In the genomic region with DNA sequence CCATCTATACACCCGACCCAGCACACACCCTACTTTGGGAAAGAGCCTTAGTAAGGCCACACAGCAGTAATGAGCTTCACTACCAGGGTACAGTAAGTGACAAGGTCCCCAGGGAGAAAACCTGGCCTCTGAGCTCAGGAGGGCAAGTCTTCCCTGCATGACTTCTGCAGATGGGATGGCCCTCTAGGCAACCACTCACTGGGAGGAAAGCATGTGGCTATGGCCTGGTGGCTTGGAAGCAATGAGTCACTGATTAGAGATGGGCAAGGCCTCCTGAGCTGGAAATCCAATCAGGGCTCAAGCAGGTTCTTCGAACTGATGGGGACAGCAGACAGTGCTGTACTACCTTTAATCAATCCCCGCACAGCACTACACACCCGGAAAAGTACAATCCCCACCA, we compare ENCODE assay signal across 17 mouse cellular contexts. TPM values are rescaled to one million over a fixed set of nuclear protein-coding genes. Genes with fewer than 3 reads are reported as not detected.
DNase-seq lines count a peak whose midpoint lies in the region; ATAC-seq and TF ChIP-seq lines count a peak whose summit lies in the region.
"Had no signal": no experiment of that assay in that cellular context is flagged by ENCODE, and none has a peak within 500 bp of the region (broad histone marks: within the 10 kb centered on the region; RNA-seq: fewer than 3 reads in every experiment).

No protein-coding gene starts in this region.

- ATAC-seq in hindbrain, embryonic 13.5 days (ENCODE audit: low FRiP score), result no peak
- no peak for ATAC-seq in hindbrain, embryonic 16.5 days
- no peak for ATAC-seq in midbrain, embryonic 14.5 days (ENCODE audit: low FRiP score, low TSS enrichment)
- ATAC-seq in midbrain, postnatal 0 days (ENCODE audit: low FRiP score), result no peak
- ATAC-seq in limb, embryonic 15.5 days (ENCODE audit: insufficient number of reproducible peaks, low FRiP score, low TSS enrichment, low read depth), result no peak
- ATAC-seq: intestine, postnatal 0 days; liver, embryonic 12.5 days had no signal

- no peak for TF ChIP-seq CTCF in midbrain, postnatal 0 days (IDR thresholded peaks at IDR 0.05)

- H3K9me3 ChIP-seq in hindbrain, embryonic 13.5 days, result no peaks in the 10 kb centered on the region
- no peaks in the 10 kb centered on the region for H3K9me3 ChIP-seq in hindbrain, embryonic 16.5 days (ENCODE audit: control insufficient read depth, low read length)
- no peaks in the 10 kb centered on the region for H3K9me3 ChIP-seq in midbrain, embryonic 14.5 days (ENCODE audit: control insufficient read depth, low read length)
- H3K9me3 ChIP-seq in midbrain, postnatal 0 days (ENCODE audit: low read length), result no peaks in the 10 kb centered on the region
- H3K9me3 ChIP-seq in limb, embryonic 15.5 days, result no peaks in the 10 kb centered on the region
- H3K9me3 ChIP-seq: embryonic facial prominence, embryonic 12.5 days; liver, embryonic 12.5 days had no signal

- H3K36me3 ChIP-seq in hindbrain, embryonic 13.5 days, result peaks cover 70% of the 10 kb centered on the region
- H3K36me3 ChIP-seq in hindbrain, embryonic 16.5 days (ENCODE audit: control insufficient read depth, insufficient read depth, low read length), result peaks cover 30% of the 10 kb centered on the region
- H3K36me3 ChIP-seq in midbrain, embryonic 14.5 days (ENCODE audit: control insufficient read depth, insufficient read depth, low read length), result peaks cover 59% of the 10 kb centered on the region
- H3K36me3 ChIP-seq in midbrain, postnatal 0 days (ENCODE audit: insufficient read depth, low read length), result peaks cover 25% of the 10 kb centered on the region
- H3K36me3 ChIP-seq in limb, embryonic 15.5 days, result peaks cover 69% of the 10 kb centered on the region

- H3K4me1 ChIP-seq in hindbrain, embryonic 13.5 days (replicated peaks), result peaks cover 63% of the 10 kb centered on the region
- peaks cover 57% of the 10 kb centered on the region for H3K4me1 ChIP-seq in hindbrain, embryonic 16.5 days (ENCODE audit: control insufficient read depth, insufficient read depth, low read depth, low read length)
- H3K4me1 ChIP-seq in midbrain, embryonic 14.5 days (ENCODE audit: control insufficient read depth, insufficient read depth, low read length), result peaks cover 47% of the 10 kb centered on the region
- H3K4me1 ChIP-seq in midbrain, postnatal 0 days (ENCODE audit: insufficient read depth, low read length), result peaks cover 29% of the 10 kb centered on the region
- H3K4me1 ChIP-seq in limb, embryonic 15.5 days, result peaks cover 60% of the 10 kb centered on the region

- H3K27me3 ChIP-seq in hindbrain, embryonic 13.5 days, result no peaks in the 10 kb centered on the region
- H3K27me3 ChIP-seq in hindbrain, embryonic 16.5 days (replicated peaks; ENCODE audit: control insufficient read depth, insufficient read depth, low read length), result no peaks in the 10 kb centered on the region
- H3K27me3 ChIP-seq in midbrain, embryonic 14.5 days (ENCODE audit: control insufficient read depth, insufficient read depth, low read length), result no peaks in the 10 kb centered on the region
- H3K27me3 ChIP-seq in midbrain, postnatal 0 days (ENCODE audit: insufficient read depth, low read length), result no peaks in the 10 kb centered on the region
- no peaks in the 10 kb centered on the region for H3K27me3 ChIP-seq in limb, embryonic 15.5 days
- H3K27me3 ChIP-seq: embryonic facial prominence, embryonic 12.5 days; liver, embryonic 12.5 days had no signal

- H3K27ac ChIP-seq in hindbrain, embryonic 13.5 days, result no peak overlapping the region
- no peak overlapping the region for H3K27ac ChIP-seq in hindbrain, embryonic 16.5 days (ENCODE audit: low read depth, low read length)
- no peak overlapping the region for H3K27ac ChIP-seq in midbrain, embryonic 14.5 days (replicated peaks; ENCODE audit: low read depth, low read length)
- H3K27ac ChIP-seq in midbrain, postnatal 0 days (ENCODE audit: low read depth, low read length), result no peak overlapping the region
- H3K27ac ChIP-seq in limb, embryonic 15.5 days, result peak overlapping the region; percentile 11; the same call in 1 of the 2 replicates
- H3K27ac ChIP-seq: embryonic facial prominence, embryonic 12.5 days; left cerebral cortex, adult 2 months; liver, embryonic 12.5 days had no signal

- 83% methylated on average over 4 of the region's 4 CpGs for WGBS in hindbrain, embryonic 13.5 days
- 80% methylated on average over 4 of the region's 4 CpGs for WGBS in hindbrain, embryonic 16.5 days
- 82% methylated on average over 4 of the region's 4 CpGs for WGBS in midbrain, embryonic 14.5 days
- WGBS in midbrain, postnatal 0 days, result 92% methylated on average over 4 of the region's 4 CpGs
- WGBS in limb, embryonic 15.5 days, result 86% methylated on average over 4 of the region's 4 CpGs

- peak overlapping the region; percentile 53 for H3K9ac ChIP-seq in hindbrain, embryonic 13.5 days
- no peak overlapping the region for H3K9ac ChIP-seq in hindbrain, embryonic 16.5 days (ENCODE audit: low read depth, low read length)
- 0 out of 2 replicates have a peak overlapping the region, but pooled peaks have one; percentile 34 for H3K9ac ChIP-seq in midbrain, embryonic 14.5 days (replicated peaks; ENCODE audit: low read length)
- H3K9ac ChIP-seq in midbrain, postnatal 0 days (replicated peaks; ENCODE audit: low read length, poor library complexity, severe bottlenecking), result no peak overlapping the region
- no peak overlapping the region for H3K9ac ChIP-seq in limb, embryonic 15.5 days
- H3K9ac ChIP-seq: embryonic facial prominence, embryonic 12.5 days; liver, embryonic 12.5 days had no signal

- H3K4me2 ChIP-seq in hindbrain, embryonic 13.5 days, result peak overlapping the region; percentile 89
- H3K4me2 ChIP-seq in hindbrain, embryonic 16.5 days (ENCODE audit: low read length), result no peak overlapping the region
- no peak overlapping the region; the same call in 1 of the 2 replicates for H3K4me2 ChIP-seq in midbrain, embryonic 14.5 days (ENCODE audit: low read length)
- no peak overlapping the region for H3K4me2 ChIP-seq in midbrain, postnatal 0 days (ENCODE audit: low read depth, low read length, poor library complexity, severe bottlenecking)
- H3K4me2 ChIP-seq in limb, embryonic 15.5 days, result no peak overlapping the region
- H3K4me2 ChIP-seq: embryonic facial prominence, embryonic 12.5 days; heart, embryonic 11.5 days; liver, embryonic 12.5 days had no signal

- intact Hi-C loops in left cerebral cortex, postnatal 10 days (cut with DNase I), result no loop called here

- H3K4me3 ChIP-seq in hindbrain, embryonic 13.5 days, result no peak overlapping the region
- H3K4me3 ChIP-seq in hindbrain, embryonic 16.5 days (ENCODE audit: low read length), result no peak overlapping the region
- H3K4me3 ChIP-seq in midbrain, embryonic 14.5 days (replicated peaks; ENCODE audit: low read depth, low read length), result no peak overlapping the region
- H3K4me3 ChIP-seq in midbrain, postnatal 0 days (ENCODE audit: low read depth, low read length), result no peak overlapping the region
- H3K4me3 ChIP-seq in limb, embryonic 15.5 days, result no peak overlapping the region
- H3K4me3 ChIP-seq: embryonic facial prominence, embryonic 12.5 days; left cerebral cortex, adult 2 months; liver, embryonic 12.5 days; myocyte had no signal

- DNase-seq in cerebellum, adult 18-20 months, result peak; percentile 17 to 21
- DNase-seq in cerebellum, postnatal 36 days, result no peak
- no peak for DNase-seq in midbrain, embryonic 14.5 days
- DNase-seq in midbrain, postnatal 0 days (ENCODE audit: low spot score), result no peak
- no peak for DNase-seq in left cerebral cortex, postnatal 10 days (ENCODE audit: extremely low spot score in 1 of 2, low spot score in 2 of 2)
- DNase-seq: lung, postnatal 36 days; retina, postnatal 1 day; thymus, postnatal 36 days had no signal

RNA-seq across cellular contexts. Expression of a gene that starts 4.9 kb away (rescaled TPM):
- polyA plus RNA-seq in hindbrain, embryonic 13.5 days (2015; fragmentation: Nextera tagmentation; extraction: Ambion mirVana), result 89.9 and 92.1 TPM in 2 replicates
- 92.7 and 102 TPM in 2 replicates for polyA plus RNA-seq in hindbrain, embryonic 16.5 days (2015; fragmentation: Nextera tagmentation; extraction: Ambion mirVana)
- 57.3 and 68.7 TPM in 2 replicates for polyA plus RNA-seq in midbrain, embryonic 14.5 days (2014; fragmentation: Nextera tagmentation; extraction: Ambion mirVana)
- 104 and 116 TPM in 2 replicates for total RNA-seq in midbrain, postnatal 0 days (2014; rRNA removed)
- 80.7 and 85.6 TPM in 2 replicates for polyA plus RNA-seq in midbrain, postnatal 0 days (2015; fragmentation: Nextera tagmentation; extraction: Ambion mirVana)
- polyA plus RNA-seq in limb, embryonic 15.5 days (2015; fragmentation: Nextera tagmentation; extraction: Ambion mirVana), result 74.5 and 78.3 TPM in 2 replicates
- 10 to 100 TPM; 82.3 to 84.9 TPM for total RNA-seq in left cerebral cortex, postnatal 10 days (2021)

RNA-seq across cellular contexts. Expression of a gene that starts 8.2 kb away (rescaled TPM):
- 0.17 and 0.19 TPM in 2 replicates for polyA plus RNA-seq in hindbrain, embryonic 13.5 days (2015; fragmentation: Nextera tagmentation; extraction: Ambion mirVana)
- 0.13 and 0.30 TPM in 2 replicates for polyA plus RNA-seq in hindbrain, embryonic 16.5 days (2015; fragmentation: Nextera tagmentation; extraction: Ambion mirVana)
- 0.18 and 0.22 TPM in 2 replicates for polyA plus RNA-seq in midbrain, embryonic 14.5 days (2014; fragmentation: Nextera tagmentation; extraction: Ambion mirVana)
- not detected in 2 replicates for total RNA-seq in midbrain, postnatal 0 days (2014; rRNA removed)
- polyA plus RNA-seq in midbrain, postnatal 0 days (2015; fragmentation: Nextera tagmentation; extraction: Ambion mirVana), result 0.29 and 0.30 TPM in 2 replicates
- polyA plus RNA-seq in limb, embryonic 15.5 days (2015; fragmentation: Nextera tagmentation; extraction: Ambion mirVana), result 0.09 TPM in 1 of 2 replicates, not detected in the other
- total RNA-seq in left cerebral cortex, postnatal 10 days (2021), result not detected
- total RNA-seq: left cerebral cortex, adult 2 months had no signal
- polyA plus RNA-seq: heart, embryonic 11.5 days; intestine, postnatal 0 days; liver, embryonic 12.5 days had no signal

RNA-seq across cellular contexts. Expression of a gene that starts 17.0 kb away (rescaled TPM):
- 119 and 123 TPM in 2 replicates for polyA plus RNA-seq in hindbrain, embryonic 13.5 days (2015; fragmentation: Nextera tagmentation; extraction: Ambion mirVana)
- polyA plus RNA-seq in hindbrain, embryonic 16.5 days (2015; fragmentation: Nextera tagmentation; extraction: Ambion mirVana), result 112 and 118 TPM in 2 replicates
- polyA plus RNA-seq in midbrain, embryonic 14.5 days (2014; fragmentation: Nextera tagmentation; extraction: Ambion mirVana), result 87.7 and 99.6 TPM in 2 replicates
- total RNA-seq in midbrain, postnatal 0 days (2014; rRNA removed), result 60.5 and 65.6 TPM in 2 replicates
- polyA plus RNA-seq in midbrain, postnatal 0 days (2015; fragmentation: Nextera tagmentation; extraction: Ambion mirVana), result 138 and 142 TPM in 2 replicates
- polyA plus RNA-seq in limb, embryonic 15.5 days (2015; fragmentation: Nextera tagmentation; extraction: Ambion mirVana), result 70.5 and 73.3 TPM in 2 replicates
- total RNA-seq in left cerebral cortex, postnatal 10 days (2021), result 10 to 100 TPM; 85.4 to 89.5 TPM

RNA-seq across cellular contexts. Expression of a gene that starts 19.1 kb away (rescaled TPM):
- polyA plus RNA-seq in hindbrain, embryonic 13.5 days (2015; fragmentation: Nextera tagmentation; extraction: Ambion mirVana), result 1.2 TPM in 1 of 2 replicates, not detected in the other
- polyA plus RNA-seq in hindbrain, embryonic 16.5 days (2015; fragmentation: Nextera tagmentation; extraction: Ambion mirVana), result not detected in 2 replicates
- not detected in 2 replicates for polyA plus RNA-seq in midbrain, embryonic 14.5 days (2014; fragmentation: Nextera tagmentation; extraction: Ambion mirVana)
- 2.0 TPM in 1 of 2 replicates, not detected in the other for total RNA-seq in midbrain, postnatal 0 days (2014; rRNA removed)
- not detected in 2 replicates for polyA plus RNA-seq in midbrain, postnatal 0 days (2015; fragmentation: Nextera tagmentation; extraction: Ambion mirVana)
- 0.90 and 1.2 TPM in 2 replicates for polyA plus RNA-seq in limb, embryonic 15.5 days (2015; fragmentation: Nextera tagmentation; extraction: Ambion mirVana)
- not detected for total RNA-seq in left cerebral cortex, postnatal 10 days (2021)
- total RNA-seq: left cerebral cortex, adult 2 months had no signal
- polyA plus RNA-seq: intestine, postnatal 0 days; liver, embryonic 12.5 days; myocyte had no signal

RNA-seq across cellular contexts. Expression of a gene that starts 19.2 kb away (rescaled TPM):
- 10.8 and 11.3 TPM in 2 replicates for polyA plus RNA-seq in hindbrain, embryonic 13.5 days (2015; fragmentation: Nextera tagmentation; extraction: Ambion mirVana)
- polyA plus RNA-seq in hindbrain, embryonic 16.5 days (2015; fragmentation: Nextera tagmentation; extraction: Ambion mirVana), result 30.3 and 40.5 TPM in 2 replicates
- 6.8 and 8.1 TPM in 2 replicates for polyA plus RNA-seq in midbrain, embryonic 14.5 days (2014; fragmentation: Nextera tagmentation; extraction: Ambion mirVana)
- total RNA-seq in midbrain, postnatal 0 days (2014; rRNA removed), result 4.3 and 20.6 TPM in 2 replicates
- 17.6 and 20.4 TPM in 2 replicates for polyA plus RNA-seq in midbrain, postnatal 0 days (2015; fragmentation: Nextera tagmentation; extraction: Ambion mirVana)
- 127 and 146 TPM in 2 replicates for polyA plus RNA-seq in limb, embryonic 15.5 days (2015; fragmentation: Nextera tagmentation; extraction: Ambion mirVana)
- total RNA-seq in left cerebral cortex, postnatal 10 days (2021), result 1 to 10 TPM; 1.5 to 3.2 TPM
- polyA plus RNA-seq: intestine, postnatal 0 days had no signal

Comparison
In these comparisons a context has a peak if more than half of its experiments do, and no peak if none do; other contexts are left out.
1. DNase-seq: peak in cerebellum, adult 18-20 months (2 of 2); none in cerebellum, postnatal 36 days (0 of 2), midbrain, embryonic 14.5 days (single experiment), midbrain, postnatal 0 days (single experiment) and left cerebral cortex, postnatal 10 days (0 of 2).
2. H3K9ac ChIP-seq: peak in hindbrain, embryonic 13.5 days (single experiment) and midbrain, embryonic 14.5 days (single experiment); none in hindbrain, embryonic 16.5 days (single experiment), midbrain, postnatal 0 days (single experiment) and limb, embryonic 15.5 days (single experiment).